Mouse (Mus musculus) heart, embryonic 16.5 days (tissue): ENCODE measurements around the gene Sh3glb1. TPM values are rescaled to one million over a fixed set of nuclear protein-coding genes. Genes with fewer than 3 reads are reported as not detected.

Source experiments
- ATAC-seq: fragments of 200-750 bp; cut with Nextera tagmentation; replicated peaks from 2 replicates; pipeline ENCODE4 v1.8.0; 2017; ENCODE audit warnings: moderate number of reproducible peaks; ENCODE audit not compliant: insufficient read depth, low FRiP score; ENCODE audit errors: extremely low read depth
- H3K27ac ChIP-seq: fragments of 300-500 bp; sonication (generic); 2 replicates; pipeline ENCODE4 v1.5.1; 2014; ENCODE audit warnings: mild to moderate bottlenecking, low read length, control low read depth, moderate library complexity
- H3K27me3 ChIP-seq: fragments of 300-500 bp; sonication (generic); 2 replicates; pipeline ENCODE4 v1.6.1; 2014; ENCODE audit warnings: low read length, mixed read lengths; ENCODE audit not compliant: control insufficient read depth, insufficient read depth
- H3K36me3 ChIP-seq: fragments of 300-500 bp; sonication (generic); 2 replicates; pipeline ENCODE4 v1.6.1; 2014; ENCODE audit not compliant: control insufficient read depth, insufficient read depth
- H3K4me1 ChIP-seq: fragments of 300-500 bp; sonication (generic); 2 replicates; pipeline ENCODE4 v1.6.1; 2014; ENCODE audit warnings: low read length, mixed read lengths; ENCODE audit not compliant: control insufficient read depth, insufficient read depth
- H3K4me2 ChIP-seq: fragments of 300-500 bp; sonication (generic); 2 replicates; pipeline ENCODE4 v1.6.1; 2014; ENCODE audit warnings: low read depth, mild to moderate bottlenecking, control low read depth, low read length
- H3K4me3 ChIP-seq: fragments of 300-500 bp; sonication (generic); 2 replicates; pipeline ENCODE4 v1.5.1; 2014; ENCODE audit warnings: mild to moderate bottlenecking, control low read depth, low read length
- H3K9ac ChIP-seq: fragments of 300-500 bp; sonication (generic); 2 replicates; pipeline ENCODE4 v1.6.1; 2014; ENCODE audit warnings: low read length, control low read depth
- H3K9me3 ChIP-seq: fragments of 300-500 bp; sonication (generic); replicated peaks from 2 replicates; pipeline ENCODE4 v1.6.1; 2016; ENCODE audit warnings: low read length; ENCODE audit not compliant: control insufficient read depth
- WGBS: fragments of 180-500 bp; shearing (Covaris S2); extraction: QIAGEN DNeasy Blood & Tissue Kit; methylation state at CpG from one replicate; pipeline ENCODE4 v1.1.7; 2014; 5-methylcytosine and 5-hydroxymethylcytosine counted together
- polyA plus RNA-seq: library from polyadenylated mRNA; unstranded; fragments of >200 nt; fragmentation: Nextera tagmentation; extraction: Ambion mirVana; gene quantifications from 2 replicates; pipeline ENCODE4 v1.2.1, GENCODE M21; 2015

Gene Sh3glb1
- polyA plus RNA-seq, 1 experiment from 2014 or later = 148 TPM

GRCm38 (mm10) chr3:144717835-144718234, 2.3 kb downstream of the Sh3glb1 start:
- Histone ChIP-seq H3K9ac (no peak overlapping the region), H3K4me1 (peaks cover 42% of the 10 kb centered on the region), H3K9me3 (no peaks in the 10 kb centered on the region), H3K4me2 (peak overlapping the region; percentile 54), H3K4me3 (peak overlapping the region; percentile 30), H3K36me3 (no peaks in the 10 kb centered on the region), H3K27me3 (no peaks in the 10 kb centered on the region), H3K27ac (no peak overlapping the region)
- no peak for ATAC-seq
- WGBS = 77% methylated on average over 6 of the region's 6 CpGs

GRCm38 (mm10) chr3:144717121-144717520, 3.0 kb downstream of the Sh3glb1 start:
- no peak overlapping the region for H3K4me3 ChIP-seq
- H3K4me2 ChIP-seq = no peak overlapping the region
- H3K9ac ChIP-seq = no peak overlapping the region
- peaks cover 42% of the 10 kb centered on the region for H3K4me1 ChIP-seq
- no peak for ATAC-seq
- no peaks in the 10 kb centered on the region for H3K27me3 ChIP-seq
- H3K9me3 ChIP-seq = no peaks in the 10 kb centered on the region
- WGBS = 75% methylated on average over 3 of the region's 3 CpGs
- peaks cover under 1% of the 10 kb centered on the region for H3K36me3 ChIP-seq
- no peak overlapping the region for H3K27ac ChIP-seq

- H3K27ac ChIP-seq = peak overlapping the region; percentile 37
- peaks cover 39% of the 10 kb centered on the region for H3K4me1 ChIP-seq
- no peaks in the 10 kb centered on the region for H3K27me3 ChIP-seq
- peak overlapping the region; percentile 12; the same call in 1 of the 2 replicates for H3K4me2 ChIP-seq
- peak overlapping the region; percentile 38; the same call in 1 of the 2 replicates for H3K9ac ChIP-seq
- H3K9me3 ChIP-seq = no peaks in the 10 kb centered on the region
- no peak for ATAC-seq
- WGBS = 57% methylated on average over 9 of the region's 9 CpGs
- no peak overlapping the region for H3K4me3 ChIP-seq
- peaks cover 8% of the 10 kb centered on the region for H3K36me3 ChIP-seq
These were observed 4.2 kb downstream of the Sh3glb1 start for GRCm38 (mm10) chr3:144715901-144716300.

DNA sequence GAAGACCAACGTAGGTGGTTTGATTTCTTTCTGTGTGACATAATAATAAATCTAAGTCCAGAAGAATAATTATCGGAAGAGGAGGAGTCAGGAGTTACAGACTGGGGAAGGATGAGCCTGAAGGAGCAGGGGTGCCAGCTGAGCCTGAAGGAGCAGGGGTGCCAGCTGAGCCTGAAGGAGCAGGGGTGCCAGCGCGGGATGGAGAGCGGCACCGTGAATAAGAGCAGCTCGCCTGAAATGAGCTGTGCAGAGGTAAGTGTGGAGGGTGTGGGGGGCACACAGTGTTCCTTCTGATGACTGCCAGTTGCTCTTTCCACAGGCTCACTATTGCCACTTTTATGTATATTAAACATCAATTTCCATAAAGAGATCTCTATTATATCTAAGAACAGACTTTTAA, 5.1 kb downstream of the Sh3glb1 start:
- H3K4me1 ChIP-seq = peaks cover 36% of the 10 kb centered on the region
- no peaks in the 10 kb centered on the region for H3K9me3 ChIP-seq
- no peaks in the 10 kb centered on the region for H3K27me3 ChIP-seq
- WGBS = 65% methylated on average over 7 of the region's 7 CpGs
- H3K27ac ChIP-seq = peak overlapping the region; percentile 88
- ATAC-seq = no peak
- H3K4me2 ChIP-seq = peak overlapping the region; percentile 18; the same call in 1 of the 2 replicates
- no peak overlapping the region for H3K4me3 ChIP-seq
- H3K9ac ChIP-seq = no peak overlapping the region
- H3K36me3 ChIP-seq = peaks cover 8% of the 10 kb centered on the region

- H3K9me3 ChIP-seq = no peaks in the 10 kb centered on the region
- ATAC-seq = peak; percentile 72
- H3K9ac ChIP-seq = no peak overlapping the region
- peak overlapping the region; percentile 18; the same call in 1 of the 2 replicates for H3K4me2 ChIP-seq
- H3K36me3 ChIP-seq = peaks cover 8% of the 10 kb centered on the region
- no peak overlapping the region for H3K4me3 ChIP-seq
- H3K4me1 ChIP-seq = peaks cover 36% of the 10 kb centered on the region
- no peaks in the 10 kb centered on the region for H3K27me3 ChIP-seq
- peak overlapping the region; percentile 88 for H3K27ac ChIP-seq
- WGBS = 40% methylated on average over 8 of the region's 8 CpGs
These were observed 5.5 kb downstream of the Sh3glb1 start for GRCm38 (mm10) chr3:144714606-144715005.

GRCm38 (mm10) chr3:144714126-144714525, 6.0 kb downstream of the Sh3glb1 start:
- Histone ChIP-seq H3K4me1 (peaks cover 36% of the 10 kb centered on the region), H3K36me3 (peaks cover 10% of the 10 kb centered on the region), H3K9ac (peak overlapping the region; percentile 39; the same call in 1 of the 2 replicates), H3K9me3 (no peaks in the 10 kb centered on the region), H3K4me3 (no peak overlapping the region), H3K27ac (peak overlapping the region; percentile 88), H3K27me3 (no peaks in the 10 kb centered on the region), H3K4me2 (peak overlapping the region; percentile 8; the same call in 1 of the 2 replicates)
- peak; percentile 25; the same call in 1 of the 2 replicates for ATAC-seq
- 29% methylated on average over 7 of the region's 7 CpGs for WGBS

GRCm38 (mm10) chr3:144711607-144712206, 8.4 kb downstream of the Sh3glb1 start:
- H3K27me3 ChIP-seq = no peaks in the 10 kb centered on the region
- peaks cover 21% of the 10 kb centered on the region for H3K36me3 ChIP-seq
- WGBS = 75% methylated on average over 6 of the region's 6 CpGs
- no peak for ATAC-seq
- no peaks in the 10 kb centered on the region for H3K9me3 ChIP-seq
- H3K4me2 ChIP-seq = no peak overlapping the region
- H3K27ac ChIP-seq = no peak overlapping the region
- no peak overlapping the region for H3K4me3 ChIP-seq
- no peak overlapping the region for H3K9ac ChIP-seq
- H3K4me1 ChIP-seq = peaks cover 21% of the 10 kb centered on the region

GRCm38 (mm10) chr3:144708612-144709011, 11.5 kb downstream of the Sh3glb1 start:
- Histone ChIP-seq H3K4me3 (no peak overlapping the region), H3K4me2 (no peak overlapping the region), H3K9me3 (no peaks in the 10 kb centered on the region), H3K27me3 (no peaks in the 10 kb centered on the region), H3K36me3 (peaks cover 26% of the 10 kb centered on the region), H3K27ac (no peak overlapping the region), H3K9ac (no peak overlapping the region), H3K4me1 (no peaks in the 10 kb centered on the region)
- 83% methylated on average over 5 of the region's 5 CpGs for WGBS
- ATAC-seq = no peak

- Histone ChIP-seq H3K4me2 (no peak overlapping the region), H3K36me3 (peaks cover 27% of the 10 kb centered on the region), H3K27ac (no peak overlapping the region), H3K9me3 (no peaks in the 10 kb centered on the region), H3K4me3 (no peak overlapping the region), H3K9ac (no peak overlapping the region), H3K4me1 (no peaks in the 10 kb centered on the region), H3K27me3 (no peaks in the 10 kb centered on the region)
- ATAC-seq = no peak
- 87% methylated on average over 6 of the region's 6 CpGs for WGBS
These were observed 16.2 kb downstream of the Sh3glb1 start for GRCm38 (mm10) chr3:144703959-144704358.
